Mouse (Mus musculus) stomach, embryonic 14.5 days (tissue): ENCODE data around the gene Tmem52. TPM values are rescaled to one million over a fixed set of nuclear protein-coding genes. Genes with fewer than 3 reads are reported as not detected.

Experiments
- ATAC-seq: fragments of 200-750 bp; cut with Nextera tagmentation; 2 replicates; pipeline ENCODE4 v1.8.0; 2017; ENCODE audit warnings: low read depth, moderate TSS enrichment; ENCODE audit not compliant: insufficient number of reproducible peaks, insufficient read depth, low FRiP score
- H3K27ac ChIP-seq: fragments of 300-500 bp; sonication (generic); 2 replicates; pipeline ENCODE4 v1.5.1; 2014; ENCODE audit warnings: mild to moderate bottlenecking, low read length, moderate library complexity, mixed read lengths
- H3K27me3 ChIP-seq: fragments of 300-500 bp; sonication (generic); 2 replicates; pipeline ENCODE4 v1.6.1; 2014; ENCODE audit warnings: low read length, control low read depth, mixed read lengths; ENCODE audit not compliant: control insufficient read depth, insufficient read depth
- H3K36me3 ChIP-seq: fragments of 300-500 bp; sonication (generic); 2 replicates; pipeline ENCODE4 v1.6.1; 2014; ENCODE audit warnings: mild to moderate bottlenecking, control low read depth, low read length, moderate library complexity, mixed read lengths; ENCODE audit not compliant: control insufficient read depth, insufficient read depth
- H3K4me1 ChIP-seq: fragments of 300-500 bp; sonication (generic); 2 replicates; pipeline ENCODE4 v1.6.1; 2014; ENCODE audit warnings: low read length, control low read depth, mixed read lengths; ENCODE audit not compliant: control insufficient read depth, insufficient read depth
- H3K4me2 ChIP-seq: fragments of 300-500 bp; sonication (generic); replicated peaks from 2 replicates; pipeline ENCODE4 v1.6.1; 2014; ENCODE audit warnings: low read depth, low read length, control low read depth
- H3K4me3 ChIP-seq: fragments of 300-500 bp; sonication (generic); 2 replicates; pipeline ENCODE4 v1.5.1; 2014; ENCODE audit warnings: low read depth, low read length, control low read depth
- H3K9ac ChIP-seq: fragments of 300-500 bp; sonication (generic); replicated peaks from 2 replicates; pipeline ENCODE4 v1.6.1; 2014; ENCODE audit warnings: low read depth, mild to moderate bottlenecking, control low read depth, low read length, moderate library complexity, mixed read lengths
- H3K9me3 ChIP-seq: fragments of 300-500 bp; sonication (generic); 2 replicates; pipeline ENCODE4 v1.6.1; 2016; ENCODE audit warnings: low read depth, low read length, control low read depth; ENCODE audit not compliant: control insufficient read depth
- WGBS: fragments of 180-500 bp; shearing (Covaris S2); extraction: QIAGEN DNeasy Blood & Tissue Kit; methylation state at CpG from one replicate; pipeline ENCODE4 v1.1.7; 2014; 5-methylcytosine and 5-hydroxymethylcytosine counted together
- polyA plus RNA-seq: library from polyadenylated mRNA; unstranded; fragments of >200 nt; fragmentation: Nextera tagmentation; extraction: Ambion mirVana; gene quantifications from 2 replicates; pipeline ENCODE4 v1.2.1, GENCODE M21; 2014

The Tmem52 gene
- polyA plus RNA-seq, 1 experiment from 2014 or later: not detected

DNA sequence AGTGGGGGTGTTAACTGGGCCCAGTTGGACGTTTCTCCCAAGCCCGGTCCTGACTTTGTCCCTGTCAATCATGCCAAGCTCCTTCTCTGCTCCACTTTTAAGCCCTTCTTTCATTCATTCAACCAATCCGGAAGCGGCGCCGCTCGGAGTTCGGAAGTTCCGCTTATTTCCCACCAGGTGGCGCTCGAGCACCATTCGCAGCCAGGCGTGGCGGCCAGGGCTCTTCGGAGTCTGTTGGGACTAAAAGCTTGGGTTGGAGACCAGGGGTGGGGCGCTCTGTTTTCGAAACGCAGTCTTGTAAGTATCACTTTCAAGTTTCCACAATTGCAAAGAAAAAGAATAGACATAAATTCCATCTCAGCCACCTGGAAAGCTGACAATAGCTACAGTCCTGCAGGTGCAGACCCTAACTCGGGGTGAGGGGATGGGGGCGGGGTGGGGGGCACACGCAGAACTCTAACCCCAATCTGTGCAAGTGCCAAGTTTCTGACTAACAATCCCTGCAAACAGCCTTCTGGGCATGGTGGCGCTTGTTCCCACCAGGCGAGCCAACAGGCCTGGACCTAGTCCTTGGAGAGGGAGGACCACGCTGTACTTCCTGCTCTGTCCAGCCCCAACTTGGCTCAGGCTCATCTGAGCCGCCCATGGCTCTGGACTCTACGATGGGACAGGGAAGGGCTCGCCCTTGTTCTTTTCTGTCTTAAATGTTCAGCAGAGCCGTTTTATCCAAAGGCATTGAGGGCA is 12.6 kb downstream of the Tmem52 start:
- 20% methylated on average over 28 of the region's 28 CpGs for WGBS

GRCm38 (mm10) chr4:155482125-155482480 is 13.2 kb downstream of the Tmem52 start:
- Histone ChIP-seq H3K27me3 (no peaks in the 10 kb centered on the region), H3K4me2 (no peak overlapping the region), H3K4me3 (no peak overlapping the region), H3K4me1 (peaks cover 4% of the 10 kb centered on the region; the same call in 1 of the 2 replicates), H3K36me3 (no peaks in the 10 kb centered on the region), H3K9ac (no peak overlapping the region), H3K9me3 (no peaks in the 10 kb centered on the region), H3K27ac (no peak overlapping the region)
- 90% methylated on average over 6 of the region's 6 CpGs for WGBS
- no peak for ATAC-seq

More for the DNA sequence above, 12.6 kb downstream of the Tmem52 start:
- H3K36me3 ChIP-seq: no peaks in the 10 kb centered on the region
- no peak overlapping the region for H3K9ac ChIP-seq
- no peaks in the 10 kb centered on the region for H3K27me3 ChIP-seq
- H3K27ac ChIP-seq: no peak overlapping the region
- H3K4me1 ChIP-seq: peaks cover 4% of the 10 kb centered on the region; the same call in 1 of the 2 replicates
- H3K4me2 ChIP-seq: peak overlapping the region; percentile 25
- no peak overlapping the region for H3K4me3 ChIP-seq
- ATAC-seq: peak; percentile 63; the same call in 1 of the 2 replicates
- no peaks in the 10 kb centered on the region for H3K9me3 ChIP-seq

- Histone ChIP-seq H3K9me3 (no peaks in the 10 kb centered on the region), H3K36me3 (no peaks in the 10 kb centered on the region), H3K27ac (no peak overlapping the region), H3K4me2 (no peak overlapping the region), H3K4me1 (peaks cover 12% of the 10 kb centered on the region; the same call in 1 of the 2 replicates), H3K4me3 (no peak overlapping the region), H3K9ac (no peak overlapping the region), H3K27me3 (no peaks in the 10 kb centered on the region)
- ATAC-seq: no peak
- WGBS: 66% methylated on average over 8 of the region's 8 CpGs
Measured at GRCm38 (mm10) chr4:155482733-155483540, 14.0 kb downstream of the Tmem52 start.

- no peak overlapping the region for H3K4me2 ChIP-seq
- H3K27ac ChIP-seq: no peak overlapping the region
- H3K27me3 ChIP-seq: no peaks in the 10 kb centered on the region
- peaks cover 34% of the 10 kb centered on the region for H3K4me1 ChIP-seq
- no peak for ATAC-seq
- no peak overlapping the region for H3K9ac ChIP-seq
- WGBS: 73% methylated on average over 3 of the region's 3 CpGs
- H3K4me3 ChIP-seq: no peak overlapping the region
- H3K36me3 ChIP-seq: no peaks in the 10 kb centered on the region
- H3K9me3 ChIP-seq: no peaks in the 10 kb centered on the region
Measured at GRCm38 (mm10) chr4:155485521-155485920, 16.6 kb downstream of the Tmem52 start.

DNA sequence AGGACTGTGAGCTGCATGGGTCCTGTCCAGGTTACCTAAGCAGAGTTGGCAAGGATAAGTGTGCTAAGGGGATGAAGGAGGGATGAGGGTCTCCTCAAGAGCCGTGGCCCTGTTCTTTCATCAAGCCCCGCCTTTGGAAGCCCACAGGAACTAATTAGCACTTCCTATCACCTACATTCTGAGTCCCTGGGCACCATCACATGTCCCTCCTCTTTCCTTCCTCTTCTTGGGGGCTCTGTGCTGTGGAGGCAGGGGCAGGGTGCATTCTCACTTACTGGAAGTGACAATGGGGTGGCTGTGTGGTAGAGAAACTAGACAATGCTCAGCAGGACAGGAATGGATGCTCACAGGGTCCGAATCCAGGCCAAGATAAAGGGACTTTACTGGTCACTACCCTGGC is 18.8 kb downstream of the Tmem52 start:
- WGBS: 33% methylated on average over 3 of the region's 3 CpGs
- no peak overlapping the region for H3K4me2 ChIP-seq
- ATAC-seq: no peak
- H3K27ac ChIP-seq: peak overlapping the region; percentile 94
- no peaks in the 10 kb centered on the region for H3K36me3 ChIP-seq
- H3K9me3 ChIP-seq: no peaks in the 10 kb centered on the region
- peaks cover 31% of the 10 kb centered on the region for H3K4me1 ChIP-seq
- H3K9ac ChIP-seq: no peak overlapping the region
- no peaks in the 10 kb centered on the region for H3K27me3 ChIP-seq
- no peak overlapping the region for H3K4me3 ChIP-seq

- Histone ChIP-seq H3K9ac (no peak overlapping the region), H3K9me3 (no peaks in the 10 kb centered on the region), H3K4me2 (no peak overlapping the region), H3K27me3 (no peaks in the 10 kb centered on the region), H3K4me3 (no peak overlapping the region), H3K4me1 (peaks cover 33% of the 10 kb centered on the region), H3K36me3 (no peaks in the 10 kb centered on the region), H3K27ac (peak overlapping the region; percentile 94)
- WGBS: 43% methylated on average over 8 of the region's 8 CpGs
- peak; percentile 82 for ATAC-seq
Measured at GRCm38 (mm10) chr4:155488232-155489025, 19.5 kb downstream of the Tmem52 start.

DNA sequence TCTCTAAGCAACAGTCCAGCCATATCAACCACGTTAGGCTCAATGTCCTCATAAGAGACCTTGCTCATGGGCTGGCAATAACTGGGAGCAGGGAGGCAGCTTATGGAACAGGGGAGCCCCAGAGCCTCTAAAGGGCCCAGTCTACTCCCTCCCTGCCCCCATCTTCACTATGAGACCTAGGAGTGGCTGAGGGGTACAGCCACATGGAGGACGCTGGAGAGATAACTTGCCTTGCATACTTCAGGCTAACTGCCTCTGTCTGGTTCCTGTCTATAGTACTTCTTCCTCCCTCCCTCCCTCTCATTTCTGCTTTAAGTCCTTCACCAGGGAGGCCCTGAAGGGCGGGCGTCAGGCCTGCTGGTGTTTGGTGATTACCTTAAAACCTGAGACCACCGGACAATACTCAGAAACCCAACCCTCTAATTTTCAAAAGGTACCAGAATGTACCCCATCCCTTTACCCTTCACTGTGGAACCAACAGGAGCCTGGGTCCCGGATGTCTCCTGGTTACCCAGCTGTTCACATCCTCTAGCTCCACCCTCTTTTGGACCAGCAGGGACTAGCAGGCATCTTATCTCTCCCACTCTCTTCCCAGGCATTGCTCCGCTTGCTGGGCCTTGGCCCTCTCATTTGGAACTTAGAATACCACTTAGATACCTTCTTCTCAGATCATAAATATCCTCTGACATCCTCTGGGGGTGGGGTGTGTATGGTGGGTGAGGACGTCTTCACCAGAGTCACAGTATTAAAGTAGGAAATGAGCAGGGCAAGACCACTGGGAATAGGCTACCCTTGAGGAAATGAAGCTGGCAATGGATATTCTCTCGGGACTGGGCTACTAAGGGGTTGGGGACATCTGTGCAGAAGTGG is 20.4 kb downstream of the Tmem52 start:
- Histone ChIP-seq H3K4me3 (no peak overlapping the region), H3K27me3 (no peaks in the 10 kb centered on the region), H3K36me3 (no peaks in the 10 kb centered on the region), H3K9me3 (no peaks in the 10 kb centered on the region), H3K9ac (no peak overlapping the region), H3K4me2 (no peak overlapping the region), H3K4me1 (peaks cover 41% of the 10 kb centered on the region), H3K27ac (peak overlapping the region; percentile 94)
- WGBS: 69% methylated on average over 9 of the region's 9 CpGs
- ATAC-seq: no peak
